ENCODE assay signal across 26 mouse cellular contexts in the genomic region with DNA sequence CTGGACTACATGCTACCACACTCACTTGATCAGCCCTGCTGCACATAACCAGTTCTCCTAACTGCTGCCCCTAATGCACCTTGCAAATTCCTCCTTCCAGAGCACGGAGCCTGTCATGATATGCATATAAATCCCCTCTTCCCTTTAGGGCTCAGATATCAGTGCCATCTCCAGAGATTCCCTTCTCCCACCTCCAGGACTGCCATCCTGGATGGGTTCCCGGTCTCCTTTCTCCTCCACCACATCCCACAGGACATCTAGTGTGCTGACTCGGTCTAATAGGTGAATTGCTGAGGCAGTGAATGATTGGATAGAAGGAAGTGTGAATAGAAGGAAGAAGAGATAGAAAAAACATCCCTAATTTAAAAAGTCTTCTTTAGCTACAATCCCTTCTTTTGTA. TPM values are rescaled to one million over a fixed set of nuclear protein-coding genes. Genes with fewer than 3 reads are reported as not detected.
DNase-seq lines count a peak whose midpoint lies in the region; ATAC-seq lines count a peak whose summit lies in the region.
"Had no signal": no experiment of that assay in that cellular context is flagged by ENCODE, and none has a peak within 500 bp of the region (broad histone marks: within the 10 kb centered on the region; RNA-seq: fewer than 3 reads in every experiment).

No protein-coding gene starts in this region.

- H3K27ac ChIP-seq in hindbrain, embryonic 12.5 days = no peak overlapping the region
- H3K27ac ChIP-seq: embryonic facial prominence, embryonic 12.5 days; embryonic facial prominence, embryonic 15.5 days; forebrain, embryonic 12.5 days; forebrain, embryonic 15.5 days; heart, adult 2 months; heart, embryonic 10.5 days; heart, embryonic 13.5 days; hindbrain, embryonic 15.5 days had no signal

- 59% methylated on average over 3 of the region's 3 CpGs for WGBS in hindbrain, embryonic 12.5 days

- no peaks in the 10 kb centered on the region for H3K27me3 ChIP-seq in hindbrain, embryonic 12.5 days
- H3K27me3 ChIP-seq: embryonic facial prominence, embryonic 12.5 days; embryonic facial prominence, embryonic 15.5 days; forebrain, embryonic 12.5 days; forebrain, embryonic 15.5 days; hindbrain, embryonic 15.5 days; Patski had no signal

- DNase-seq in cerebellum, adult 18-20 months = peak; percentile 48 to 55
- DNase-seq in cerebellum, adult 8-10 months = peak; percentile 48
- peak; percentile 60 for DNase-seq in cerebellum, adult 9-11 months
- peak; percentile 41 to 61 for DNase-seq in cerebellum, postnatal 25 days
- DNase-seq in spleen, postnatal 4 days (ENCODE audit: low spot score in 2 of 2) = no peak
- DNase-seq: adrenal gland, postnatal 10 days; adrenal gland, postnatal 36 days; B cell, adult 2 months; gastrocnemius, postnatal 10 days; gastrocnemius, postnatal 36 days; heart, adult 2 months; heart, postnatal 14 days; heart, postnatal 4 days; kidney, adult 2 months had no signal

- H3K4me3 ChIP-seq in hindbrain, embryonic 12.5 days = no peak overlapping the region
- H3K4me3 ChIP-seq: embryonic facial prominence, embryonic 12.5 days; embryonic facial prominence, embryonic 15.5 days; forebrain, embryonic 12.5 days; forebrain, embryonic 15.5 days; heart, adult 2 months; heart, embryonic 10.5 days; heart, embryonic 13.5 days; hindbrain, embryonic 15.5 days had no signal

- no peak for ATAC-seq in cerebellum, adult (ENCODE audit: insufficient number of reproducible peaks, low FRiP score, low TSS enrichment)
- no peak for ATAC-seq in hindbrain, embryonic 12.5 days (ENCODE audit: low FRiP score)
- ATAC-seq: forebrain, embryonic 15.5 days; intestine, postnatal 0 days; Patski had no signal

- H3K4me2 ChIP-seq in hindbrain, embryonic 12.5 days (replicated peaks) = no peak overlapping the region
- H3K4me2 ChIP-seq: embryonic facial prominence, embryonic 12.5 days; embryonic facial prominence, embryonic 15.5 days; forebrain, embryonic 12.5 days; forebrain, embryonic 15.5 days; heart, embryonic 13.5 days; hindbrain, embryonic 15.5 days had no signal

- H3K36me3 ChIP-seq in hindbrain, embryonic 12.5 days = no peaks in the 10 kb centered on the region
- H3K36me3 ChIP-seq: embryonic facial prominence, embryonic 12.5 days; embryonic facial prominence, embryonic 15.5 days; forebrain, embryonic 12.5 days; forebrain, embryonic 15.5 days; G1E; heart, embryonic 10.5 days; heart, embryonic 13.5 days; hindbrain, embryonic 15.5 days had no signal

- H3K9ac ChIP-seq in hindbrain, embryonic 12.5 days = no peak overlapping the region
- H3K9ac ChIP-seq: embryonic facial prominence, embryonic 12.5 days; embryonic facial prominence, embryonic 15.5 days; forebrain, embryonic 12.5 days; forebrain, embryonic 15.5 days; heart, embryonic 13.5 days; hindbrain, embryonic 15.5 days had no signal

- no peaks in the 10 kb centered on the region for H3K9me3 ChIP-seq in hindbrain, embryonic 12.5 days (replicated peaks)
- H3K9me3 ChIP-seq: embryonic facial prominence, embryonic 12.5 days; embryonic facial prominence, embryonic 15.5 days; forebrain, embryonic 12.5 days; forebrain, embryonic 15.5 days; G1E; heart, embryonic 10.5 days; heart, embryonic 13.5 days; hindbrain, embryonic 15.5 days had no signal

- H3K4me1 ChIP-seq in hindbrain, embryonic 12.5 days = no peaks in the 10 kb centered on the region
- H3K4me1 ChIP-seq: embryonic facial prominence, embryonic 12.5 days; embryonic facial prominence, embryonic 15.5 days; forebrain, embryonic 12.5 days; heart, embryonic 10.5 days; heart, embryonic 13.5 days; hindbrain, embryonic 15.5 days had no signal

RNA-seq across cellular contexts. Expression of a gene that starts 25.4 kb away (rescaled TPM):
- 1.5 and 2.9 TPM in 2 replicates for polyA plus RNA-seq in hindbrain, embryonic 12.5 days (2016; fragmentation: Nextera tagmentation; extraction: Ambion mirVana)
- polyA plus RNA-seq: heart, adult 2 months had no signal

RNA-seq across cellular contexts. Expression of a gene that starts 25.4 kb away (rescaled TPM):
- 161 and 170 TPM in 2 replicates for polyA plus RNA-seq in hindbrain, embryonic 12.5 days (2016; fragmentation: Nextera tagmentation; extraction: Ambion mirVana)

RNA-seq across cellular contexts. Expression of a gene that starts 35.3 kb away (rescaled TPM):
- polyA plus RNA-seq in hindbrain, embryonic 12.5 days (2016; fragmentation: Nextera tagmentation; extraction: Ambion mirVana) = 123 and 134 TPM in 2 replicates

Comparison
In these comparisons a context has a peak if more than half of its experiments do, and no peak if none do; other contexts are left out.
1. DNase-seq: peak in cerebellum, adult 18-20 months (2 of 2), cerebellum, adult 8-10 months (single experiment), cerebellum, adult 9-11 months (single experiment) and cerebellum, postnatal 25 days (2 of 2); none in spleen, postnatal 4 days (0 of 2).